Mouse (Mus musculus) embryo, embryonic 11 days (tissue): ENCODE results near the gene Gar1.

ENCODE experiments used
- DNase-seq: peaks from one replicate; pipeline ENCODE4 v3.0.0-alpha.2; 2015

Gar1 gene

DNA sequence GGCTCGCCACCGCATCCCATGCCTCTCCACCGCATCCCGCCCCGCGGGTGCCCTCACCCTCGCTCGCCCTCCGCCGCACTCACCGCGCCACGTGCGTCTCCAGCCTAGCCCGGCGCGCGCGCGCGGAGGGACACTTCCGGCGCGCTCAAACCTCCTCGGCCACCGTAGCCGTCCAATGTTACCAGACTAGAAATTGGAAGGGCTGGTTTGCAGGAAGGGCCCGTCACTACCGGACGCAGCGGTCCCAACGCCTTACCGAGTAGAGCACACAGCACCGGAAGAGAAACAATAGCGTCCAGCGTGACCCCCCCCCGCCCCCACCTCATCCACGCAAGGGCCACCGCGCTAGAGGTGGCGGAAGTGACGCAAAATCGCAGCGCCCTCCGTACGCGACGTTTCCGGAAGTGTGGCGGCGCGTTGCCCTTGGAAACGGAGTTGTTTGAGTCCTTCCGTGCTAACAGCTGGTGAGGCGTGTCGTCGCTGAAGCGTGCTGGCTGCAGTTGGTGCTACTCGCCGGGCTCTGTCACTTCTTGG is at the start of gene Gar1:
Gar1 (minus strand) TSS at position 362 of the 534 bp plus-strand sequence.
- peak; percentile 99 for DNase-seq

DNA sequence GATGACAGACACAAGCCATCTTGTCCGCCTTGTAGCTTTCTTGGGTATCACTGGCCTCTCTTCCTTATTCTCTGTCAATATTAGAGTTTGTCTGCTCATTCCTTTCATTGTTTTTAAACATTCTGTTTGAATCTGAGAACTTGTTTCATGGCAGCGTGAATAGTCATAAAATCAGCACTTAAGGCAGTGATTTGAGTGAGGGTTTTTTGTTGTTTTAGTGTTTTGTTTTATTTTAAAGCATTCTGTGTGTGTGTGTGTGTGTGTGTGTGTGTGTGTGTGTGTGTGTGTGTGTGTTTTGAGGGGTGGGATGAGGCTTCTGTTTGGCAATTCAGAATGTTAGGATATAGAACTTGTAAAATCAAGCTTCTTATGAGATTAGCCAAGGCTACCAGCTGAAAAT is 48.7 kb upstream of the Gar1 start:
- no peak for DNase-seq

DNA sequence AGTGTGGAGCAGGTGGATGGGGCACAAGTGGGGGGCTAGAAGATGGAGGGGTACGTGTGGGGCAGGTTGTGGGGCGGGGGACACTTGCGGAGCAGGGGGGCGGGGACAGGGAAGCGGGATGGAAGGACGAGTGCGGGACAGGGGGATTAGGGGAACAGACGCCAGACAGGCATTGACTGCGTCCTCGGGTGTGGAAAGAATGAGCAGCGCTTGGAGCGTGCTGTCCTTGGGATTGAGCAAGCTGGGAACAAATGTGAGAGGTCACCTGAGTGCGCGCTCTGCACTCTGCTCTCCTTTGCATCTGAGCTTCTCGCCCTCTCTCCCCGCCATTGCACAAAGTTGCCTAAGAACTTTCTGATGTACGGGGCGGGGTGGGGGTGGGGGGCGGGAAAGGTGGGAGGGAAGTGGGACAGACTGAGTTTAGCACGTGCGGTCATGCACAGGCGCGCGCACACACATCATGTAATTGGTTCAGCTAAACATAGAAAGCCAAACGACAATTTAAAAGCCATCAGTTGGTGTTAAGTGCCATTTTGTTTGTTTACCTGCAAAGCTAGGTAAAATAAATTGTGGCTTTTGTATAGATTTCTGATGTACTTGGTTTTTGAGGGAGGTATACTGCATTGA is 48.0 kb upstream of the Gar1 start:
- DNase-seq, result peak; percentile 62

DNA sequence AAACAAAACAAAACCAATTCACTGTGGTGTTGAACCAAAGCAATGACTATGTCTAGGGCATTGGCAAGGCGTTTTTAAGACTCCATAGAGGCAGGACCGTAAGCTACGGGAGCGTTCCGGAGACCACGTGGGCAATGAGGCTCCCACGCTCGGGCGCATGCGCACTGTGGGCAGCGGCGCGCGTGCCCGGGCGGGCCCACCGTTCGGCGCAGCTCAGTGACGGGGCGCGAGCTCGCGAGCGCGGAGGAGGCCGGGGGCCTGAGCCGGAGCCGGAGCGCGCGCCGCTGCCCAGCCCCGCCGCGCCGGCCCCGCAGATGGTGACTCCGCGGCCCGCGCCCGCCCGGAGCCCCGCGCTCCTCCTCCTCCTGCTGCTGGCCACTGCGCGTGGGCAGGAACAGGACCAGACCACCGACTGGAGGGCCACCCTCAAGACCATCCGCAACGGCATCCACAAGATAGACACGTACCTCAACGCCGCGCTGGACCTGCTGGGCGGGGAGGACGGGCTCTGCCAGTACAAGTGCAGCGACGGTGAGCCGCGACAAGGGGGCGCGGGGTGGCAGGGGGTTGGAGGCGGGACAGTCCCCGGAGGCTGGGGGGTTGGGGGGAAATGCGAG is 47.3 kb upstream of the Gar1 start, which contains the start of gene Pla2g12a:
Pla2g12a (plus strand) TSS at position 202 of the 617 bp plus-strand sequence.
- peak; percentile 96 for DNase-seq

DNA sequence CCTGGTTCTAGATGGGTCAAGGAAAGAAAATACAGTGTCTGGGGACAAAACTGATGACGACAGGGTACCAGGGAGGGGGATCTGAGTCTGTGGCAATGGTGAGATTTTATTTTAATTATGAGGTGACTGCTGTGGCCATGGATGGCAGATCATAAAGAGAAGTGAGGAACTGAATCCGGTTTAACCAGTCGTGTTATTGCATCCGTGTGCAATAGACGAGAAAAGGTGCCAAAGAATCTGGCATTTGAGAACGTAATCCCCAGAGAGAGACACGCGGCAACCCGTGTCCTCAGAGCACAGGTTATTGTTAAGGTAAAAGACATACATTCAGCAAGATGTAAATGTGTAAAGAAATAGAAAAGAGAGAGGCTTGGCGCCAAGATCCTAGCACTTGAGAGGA is 46.1 kb upstream of the Gar1 start:
- no peak for DNase-seq

DNA sequence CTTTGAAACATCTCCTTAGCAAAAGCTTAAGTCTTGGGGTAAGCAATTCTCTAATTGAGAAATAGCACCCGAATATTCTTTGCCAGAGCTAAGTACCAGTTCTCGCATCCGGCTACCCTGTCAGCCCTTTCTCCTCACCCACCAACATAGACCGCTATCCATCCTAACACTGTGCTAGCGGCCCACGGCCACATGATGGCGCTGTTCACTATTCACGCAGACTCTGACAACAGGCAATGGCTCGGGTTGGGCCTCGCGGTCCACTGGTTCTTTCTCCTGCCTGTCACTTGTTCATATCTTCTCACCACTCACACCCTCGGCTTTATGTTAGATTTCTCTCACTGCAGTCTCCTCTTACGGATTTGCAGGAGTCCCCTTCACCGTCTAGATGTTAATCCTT is 32.5 kb upstream of the Gar1 start:
- peak; percentile 19 for DNase-seq

DNA sequence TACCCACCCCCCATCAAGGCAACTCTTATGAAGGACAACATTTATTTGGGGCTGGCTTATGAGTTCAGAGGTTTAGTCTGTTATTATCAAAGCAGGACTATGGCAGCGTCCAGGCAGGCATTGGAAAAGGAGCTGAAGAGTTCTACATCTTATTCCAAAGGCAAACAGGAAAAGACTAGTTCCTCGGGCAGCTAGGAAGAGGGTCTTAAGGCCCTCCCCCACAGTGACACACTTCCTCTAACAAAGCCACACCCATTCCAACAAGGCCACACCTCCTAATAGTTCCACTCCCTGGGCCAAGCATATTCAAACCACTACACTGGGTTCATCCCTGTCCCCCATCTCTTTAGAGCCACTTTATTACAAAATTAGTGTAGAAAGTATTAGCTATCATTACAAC is 31.4 kb upstream of the Gar1 start:
- no peak for DNase-seq

DNA sequence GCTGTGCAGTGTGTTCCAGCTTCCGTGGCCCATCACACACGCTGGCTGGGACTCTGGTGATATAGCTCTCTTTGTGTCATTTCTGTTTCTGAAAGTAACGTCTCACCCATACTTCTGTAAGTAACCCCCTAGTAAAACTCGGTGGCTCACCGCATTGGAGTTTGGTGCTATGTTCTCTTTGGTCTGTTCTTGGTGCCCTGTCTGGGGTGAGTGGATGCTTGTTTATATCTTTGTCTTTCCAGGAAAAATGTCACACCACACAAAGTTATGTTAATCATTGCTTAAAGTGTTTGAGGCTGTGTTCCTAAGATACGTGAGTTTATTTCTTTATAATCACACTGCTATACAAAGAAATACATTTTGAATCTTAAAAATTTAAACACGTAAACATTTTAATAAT is 15.7 kb upstream of the Gar1 start:
- DNase-seq, result no peak

DNA sequence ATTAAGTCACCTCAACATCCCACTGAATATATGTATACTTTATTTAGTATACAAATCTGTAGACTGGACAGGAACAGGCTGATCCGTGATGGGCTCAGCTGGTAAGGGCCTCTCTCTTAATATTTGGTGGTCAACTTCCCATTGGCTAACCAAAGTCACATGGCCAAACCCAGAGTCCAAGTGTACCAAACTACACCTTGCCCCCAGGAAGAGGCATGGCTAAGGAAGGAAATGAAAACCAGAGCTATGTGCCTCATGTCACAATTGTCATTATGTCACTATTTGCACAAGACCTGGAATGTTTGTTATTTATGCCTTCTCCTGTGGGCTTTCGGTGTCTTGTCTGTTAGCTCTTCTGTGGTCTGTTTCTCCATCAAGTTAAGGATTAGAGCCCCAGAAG is 14.7 kb upstream of the Gar1 start:
- no peak for DNase-seq

DNA sequence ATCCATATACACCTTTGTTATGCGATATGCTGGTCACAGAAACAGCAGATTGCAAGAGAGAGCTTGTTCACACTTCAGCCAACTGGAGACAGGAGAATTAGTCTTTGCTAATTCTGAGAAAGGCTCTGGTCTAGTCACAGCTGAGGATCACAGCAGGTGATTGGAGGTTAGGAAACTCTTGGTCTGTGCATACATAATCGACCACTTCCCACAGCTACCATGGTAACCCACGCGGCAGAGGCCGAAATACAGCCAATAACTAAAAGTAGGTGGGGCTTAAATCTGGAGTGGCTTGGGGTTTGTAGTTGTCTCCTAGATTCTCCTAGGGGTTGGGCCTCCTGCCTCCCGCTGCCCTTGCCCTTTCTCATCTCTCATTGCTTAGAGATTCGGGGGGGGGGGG is 6.8 kb upstream of the Gar1 start:
- no peak for DNase-seq

DNA sequence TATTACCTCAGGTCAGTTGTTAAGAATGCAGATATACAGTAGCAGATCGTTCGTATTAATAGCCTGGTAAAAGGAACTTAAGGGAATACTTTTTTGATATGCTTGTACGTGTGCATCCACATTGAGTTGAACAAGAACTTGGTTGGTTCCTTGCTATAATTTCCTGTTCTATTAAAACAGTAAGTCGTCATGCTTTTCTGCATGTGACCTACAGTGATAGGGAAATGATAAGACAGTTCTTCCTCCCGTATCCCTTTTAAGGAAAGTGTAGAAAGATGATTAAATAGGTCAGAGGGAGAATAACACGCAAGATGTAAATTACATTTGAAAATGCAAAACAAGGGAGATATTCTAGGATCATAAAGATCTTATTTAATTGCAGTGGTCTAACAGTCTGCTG is 5.8 kb upstream of the Gar1 start:
- DNase-seq, result no peak

DNA sequence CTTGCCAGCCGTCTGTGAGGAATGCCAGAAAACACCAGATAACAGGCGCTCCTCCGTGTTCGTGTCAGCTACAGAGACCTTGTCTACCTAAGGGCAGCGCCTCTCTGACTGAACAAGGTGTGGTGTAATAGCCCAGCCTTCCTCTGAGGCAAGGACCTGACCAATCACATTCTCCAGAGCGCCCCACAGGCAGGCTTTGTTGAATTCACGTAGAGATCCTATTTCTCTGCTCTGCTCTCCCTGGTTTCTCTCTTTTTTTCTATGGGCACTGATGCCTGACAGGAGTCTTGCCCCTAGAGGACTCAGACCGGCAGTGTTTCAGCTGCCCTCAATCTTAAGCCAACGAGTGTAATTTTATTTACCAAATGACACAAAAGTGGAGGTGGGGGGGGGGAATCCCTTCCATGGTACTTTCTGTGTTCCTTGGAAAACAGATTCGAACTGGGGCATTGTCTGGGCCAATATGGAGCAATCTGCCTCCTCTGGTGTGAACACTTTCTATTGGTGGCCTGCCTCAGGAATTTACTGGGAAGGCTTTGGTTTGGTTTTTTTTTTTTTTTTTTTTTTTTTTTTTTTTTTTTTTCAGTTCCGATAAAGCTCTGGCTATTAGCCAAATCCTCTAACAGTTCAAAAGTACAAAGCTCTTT is 5.0 kb upstream of the Gar1 start:
- peak; percentile 34 for DNase-seq

DNA sequence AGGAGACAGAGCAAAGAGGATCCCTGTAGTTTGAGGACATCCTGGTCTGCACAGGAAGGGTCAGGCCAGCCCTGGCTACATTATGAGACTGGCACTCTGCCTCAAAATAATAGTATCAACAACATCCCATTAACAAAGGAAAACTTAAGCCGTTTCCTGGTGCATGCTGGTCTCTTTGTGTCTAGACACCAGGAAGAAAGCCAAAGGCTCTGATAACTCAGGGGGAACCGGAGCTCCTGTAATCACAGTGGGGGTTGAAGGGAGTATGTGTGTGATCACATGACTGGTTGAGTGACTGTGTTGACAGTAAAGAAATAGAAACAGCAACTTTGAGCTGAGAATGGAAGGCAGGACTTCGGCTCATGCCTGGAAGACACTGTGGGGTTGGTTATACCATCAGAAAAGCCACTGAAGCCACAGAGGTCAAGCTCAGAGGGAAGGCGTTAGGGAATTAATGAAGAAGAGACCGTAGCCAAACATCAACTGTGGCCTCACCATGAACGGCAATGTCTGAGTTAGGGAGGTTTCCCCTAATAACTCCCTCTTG is 4.3 kb upstream of the Gar1 start, which contains the start of gene Cfi:
Cfi (plus strand) TSS at position 497 of the 547 bp plus-strand sequence.
- no peak for DNase-seq

DNA sequence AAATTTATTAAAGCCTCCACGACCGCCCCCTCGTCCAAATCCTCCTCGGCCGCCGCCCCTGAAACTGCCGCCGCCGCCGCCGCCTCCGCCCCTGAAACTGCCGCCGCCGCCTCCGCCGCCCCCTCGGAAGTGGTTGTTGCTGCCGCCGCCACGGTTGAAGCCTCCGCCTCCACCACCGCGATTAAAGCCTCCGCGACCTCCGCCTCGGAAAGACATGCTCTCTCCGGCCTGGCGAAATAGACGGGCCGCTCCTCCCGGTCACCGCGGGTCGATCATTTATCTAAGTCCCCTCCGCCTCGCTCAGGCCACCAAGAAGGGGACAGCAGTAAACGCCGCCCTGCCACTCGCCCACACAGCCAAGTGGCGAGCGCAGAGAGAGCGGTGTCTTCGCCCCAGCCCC is 570 bp downstream of the Gar1 start:
- DNase-seq, result no peak

DNA sequence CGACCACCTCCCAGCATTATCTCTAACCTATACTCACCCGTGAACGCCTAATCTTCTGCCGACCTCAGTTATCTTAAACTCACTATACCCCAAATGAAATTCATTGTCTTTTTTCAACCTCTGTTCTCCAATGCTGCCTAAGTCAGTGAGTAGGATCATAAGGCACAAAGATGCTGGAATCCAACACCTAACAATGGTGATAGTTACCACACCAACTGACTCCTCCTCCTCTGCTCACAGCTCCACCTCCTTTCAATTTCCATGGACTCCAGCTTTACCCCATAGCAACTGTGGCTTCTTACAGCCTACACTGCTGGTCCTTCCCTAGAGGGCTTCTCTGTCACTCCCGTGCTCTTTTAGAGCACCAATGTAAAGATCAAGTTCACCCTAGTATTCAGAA is 3.5 kb downstream of the Gar1 start:
- DNase-seq, result no peak

DNA sequence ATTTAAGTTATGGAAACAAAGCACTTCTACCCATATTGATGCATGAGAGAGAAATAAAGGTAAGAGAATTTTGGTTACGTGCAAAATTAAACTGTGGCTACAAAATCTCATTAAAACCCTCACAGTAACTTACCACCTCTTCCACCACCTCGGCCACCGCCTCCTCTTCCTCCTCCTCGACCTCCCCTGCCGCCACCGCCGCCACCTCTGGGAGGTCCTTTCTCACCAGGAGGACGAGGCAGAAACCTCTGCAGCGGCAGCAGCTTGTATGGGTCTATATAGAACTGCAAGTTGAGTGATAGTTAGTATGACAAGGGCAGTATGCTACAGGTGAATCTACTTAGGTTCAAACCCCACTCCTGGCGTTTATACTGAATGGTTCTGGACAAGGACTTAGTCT is 4.5 kb downstream of the Gar1 start:
- DNase-seq, result no peak

DNA sequence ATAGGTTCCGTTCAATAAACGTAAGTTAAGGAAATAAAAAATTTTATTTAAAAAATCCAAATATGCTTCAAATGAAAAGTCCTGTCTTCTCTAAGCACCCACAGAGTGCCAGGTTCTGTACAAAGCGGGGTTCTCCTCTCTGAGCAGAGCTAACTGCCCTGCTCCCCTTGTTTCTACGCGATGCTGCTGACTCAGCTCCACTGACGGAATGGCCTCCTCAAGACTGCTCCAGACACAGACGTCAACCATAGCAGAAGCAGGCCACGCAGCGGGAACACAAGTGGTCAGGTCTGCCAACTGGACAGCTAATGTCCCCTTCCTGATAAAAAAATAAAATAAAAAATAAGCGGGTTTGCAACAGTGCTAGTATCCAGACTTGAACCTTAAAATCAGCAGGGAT is 6.3 kb downstream of the Gar1 start:
- no peak for DNase-seq

DNA sequence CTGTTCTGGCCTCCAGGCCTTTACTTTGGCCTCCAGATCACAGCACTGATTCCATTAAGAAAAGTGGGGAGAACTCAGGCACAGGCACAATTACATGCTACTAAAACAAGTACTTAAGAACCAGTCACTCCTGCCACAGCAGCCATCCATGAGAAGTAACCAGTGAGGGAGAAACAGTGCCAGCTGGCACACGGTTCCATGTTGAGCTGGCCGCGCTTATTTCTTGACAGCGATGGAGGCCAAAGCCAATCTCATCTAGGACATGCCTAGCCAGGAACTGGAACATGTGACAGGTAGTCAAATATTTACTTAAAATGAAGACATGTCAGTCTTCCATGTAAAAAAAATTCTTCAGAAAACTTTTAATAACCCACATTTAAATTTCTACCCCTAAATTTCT is 7.0 kb downstream of the Gar1 start:
- no peak for DNase-seq

DNA sequence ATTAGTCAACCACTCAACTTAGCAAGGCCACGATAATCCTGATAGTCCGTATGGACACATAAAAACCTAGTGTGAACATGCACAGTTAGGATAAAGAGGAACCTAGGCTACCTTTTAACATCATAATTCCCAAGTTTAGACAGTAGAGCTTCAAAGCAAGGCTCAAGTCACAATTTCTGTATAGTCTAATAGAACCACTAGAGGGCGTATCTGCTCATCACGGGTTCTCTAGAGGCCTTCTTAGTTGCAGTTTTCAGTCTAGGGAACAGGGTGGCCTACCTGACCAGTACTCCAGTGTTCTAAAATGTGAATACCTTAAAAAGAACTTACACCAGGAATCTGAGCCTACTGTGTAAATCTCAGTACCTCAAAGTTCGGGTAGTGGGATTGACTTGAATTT is 7.9 kb downstream of the Gar1 start:
- peak; percentile 67 for DNase-seq

DNA sequence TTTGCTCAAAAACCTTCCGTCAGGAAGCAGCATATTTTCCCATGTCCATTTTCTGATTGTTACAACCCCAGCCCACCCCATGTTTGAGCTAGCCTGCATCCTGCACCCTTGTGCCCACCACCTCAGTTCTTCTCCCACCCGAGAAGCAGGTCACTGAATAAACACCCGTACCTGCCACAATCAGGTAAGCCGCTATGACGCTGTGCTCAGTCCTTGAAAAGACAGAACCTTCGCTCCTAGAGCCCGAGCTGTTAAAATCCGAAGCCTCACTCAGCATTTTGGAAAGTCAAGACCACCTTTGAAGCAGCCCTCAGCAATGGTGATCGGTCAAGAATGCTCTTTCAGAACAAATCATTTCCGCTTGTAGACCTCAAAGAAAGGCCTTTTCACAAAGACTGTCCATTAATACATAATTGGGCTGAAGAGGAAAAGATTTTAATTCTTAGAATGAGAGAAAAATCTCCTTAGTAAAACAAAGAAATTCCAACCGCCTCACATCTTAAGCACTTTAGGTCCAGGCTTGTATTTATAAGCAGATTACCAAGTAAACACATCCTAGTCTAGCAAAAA is 8.9 kb downstream of the Gar1 start, which contains the start of gene Rrh:
Rrh (minus strand) TSS at position 382 of the 570 bp plus-strand sequence.
- DNase-seq, result no peak

DNA sequence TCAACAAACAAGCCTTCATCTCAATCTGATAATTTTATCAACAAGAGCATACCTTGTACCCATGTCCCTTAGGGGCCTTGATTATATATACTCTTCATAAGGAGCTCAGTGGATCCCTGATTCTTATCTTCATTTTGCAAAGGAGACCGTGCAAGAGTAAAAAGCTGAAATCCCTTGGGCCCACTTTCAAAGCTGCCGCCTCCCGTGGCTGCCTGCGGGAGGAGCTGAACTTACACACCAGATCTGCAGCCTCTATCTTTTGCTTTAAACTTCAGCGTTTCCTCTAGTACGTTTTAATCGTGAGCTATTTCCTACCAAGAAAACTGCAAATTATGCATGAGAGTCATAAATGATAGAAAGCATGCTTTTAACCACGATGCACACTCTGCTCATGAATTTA is 9.5 kb downstream of the Gar1 start:
- DNase-seq, result no peak

DNA sequence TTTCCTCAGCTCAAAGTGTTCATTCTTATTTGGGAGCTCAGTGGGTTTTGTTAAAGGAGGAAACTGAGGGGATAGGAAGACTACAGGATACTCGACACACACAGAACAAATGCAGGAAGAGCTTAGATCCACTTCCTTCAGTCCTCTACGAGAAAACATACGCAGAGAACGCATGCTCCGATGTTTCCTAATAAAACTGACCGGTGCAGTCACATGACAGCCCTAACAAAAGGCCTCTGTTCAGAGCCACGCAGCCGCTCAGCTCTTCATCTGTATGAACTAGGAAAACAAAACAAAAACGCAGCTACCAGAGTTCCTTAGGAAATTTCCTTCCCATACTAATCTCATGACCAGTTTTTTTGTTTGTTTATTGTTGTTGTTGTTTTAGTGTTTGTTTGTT is 10.3 kb downstream of the Gar1 start:
- DNase-seq, result peak; percentile 17

DNA sequence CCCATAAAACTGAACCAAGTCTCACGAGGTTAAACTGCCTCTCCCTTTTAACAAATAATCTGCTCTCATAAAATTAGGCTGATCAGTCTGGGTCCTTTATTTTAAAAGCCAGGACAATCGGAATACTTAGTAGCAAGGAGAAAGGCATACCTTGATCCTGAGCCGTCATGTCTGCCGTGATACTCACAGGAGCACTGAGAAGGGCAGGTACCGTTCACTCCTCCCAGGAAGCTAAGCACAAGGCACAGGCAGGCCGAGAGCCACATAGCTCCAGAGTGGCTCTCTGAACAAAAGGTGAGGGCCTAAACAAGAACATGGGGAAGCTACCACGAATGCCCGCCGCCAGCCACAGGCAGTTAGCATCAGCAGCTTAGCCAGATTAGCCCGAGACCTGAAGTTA is 27.4 kb downstream of the Gar1 start, which contains the start of gene Lrit3:
Lrit3 (minus strand) TSS at position 266 of the 400 bp plus-strand sequence.
- no peak for DNase-seq
